Mouse (Mus musculus) cerebellum, postnatal 25 days (tissue): ENCODE measurements around the gene Src.

Source experiments
- DNase-seq, 2 experiments: peaks; one replicate each; pipeline ENCODE4 v3.0.0; 2021; ENCODE audit warnings: mixed read lengths in 2 of 2

Src gene

GRCm38 (mm10) chr2:157417229-157417628, 1.0 kb upstream of the Src start:
- no peak for DNase-seq

- DNase-seq = no peak
Measured at GRCm38 (mm10) chr2:157418609-157419071, 396 bp downstream of the Src start.

- DNase-seq = no peak
Measured at GRCm38 (mm10) chr2:157419506-157419905, 1.3 kb downstream of the Src start.

GRCm38 (mm10) chr2:157420404-157420803, 2.2 kb downstream of the Src start:
- no peak for DNase-seq

GRCm38 (mm10) chr2:157422062-157422655, 3.9 kb downstream of the Src start:
- no peak for DNase-seq

GRCm38 (mm10) chr2:157422854-157423705, 4.8 kb downstream of the Src start:
- DNase-seq = no peak

- DNase-seq = peak in 1 of 2 experiments; percentile 40
Measured at GRCm38 (mm10) chr2:157423706-157424125, 5.5 kb downstream of the Src start.

GRCm38 (mm10) chr2:157424126-157424903, 6.1 kb downstream of the Src start:
- DNase-seq = peak; percentile 76 to 80

GRCm38 (mm10) chr2:157424904-157425642, 6.8 kb downstream of the Src start:
- no peak for DNase-seq

GRCm38 (mm10) chr2:157425643-157425988, 7.4 kb downstream of the Src start:
- DNase-seq = no peak

- no peak for DNase-seq
Measured at GRCm38 (mm10) chr2:157426171-157426570, 7.9 kb downstream of the Src start.

- peak in 1 of 2 experiments; percentile 58 for DNase-seq
Measured at GRCm38 (mm10) chr2:157427164-157427563, 8.9 kb downstream of the Src start.

- DNase-seq = no peak
Measured at GRCm38 (mm10) chr2:157428351-157429139, 10.3 kb downstream of the Src start.

GRCm38 (mm10) chr2:157429735-157430134, 11.5 kb downstream of the Src start:
- no peak for DNase-seq

- peak in 1 of 2 experiments; percentile 27 for DNase-seq
Measured at GRCm38 (mm10) chr2:157430667-157431429, 12.6 kb downstream of the Src start.

- DNase-seq = no peak
Measured at GRCm38 (mm10) chr2:157431912-157432311, 13.7 kb downstream of the Src start.

- DNase-seq = peak in 1 of 2 experiments; percentile 57
Measured at GRCm38 (mm10) chr2:157432476-157432875, 14.2 kb downstream of the Src start.

- DNase-seq = no peak
Measured at GRCm38 (mm10) chr2:157434041-157434440, 15.8 kb downstream of the Src start.

- peak in 1 of 2 experiments; percentile 55 for DNase-seq
Measured at GRCm38 (mm10) chr2:157434497-157434896, 16.3 kb downstream of the Src start.

GRCm38 (mm10) chr2:157436496-157436895, 18.3 kb downstream of the Src start:
- no peak for DNase-seq

- DNase-seq = no peak
Measured at GRCm38 (mm10) chr2:157437123-157437522, 18.9 kb downstream of the Src start.
